Mouse (Mus musculus) limb, embryonic 14.5 days (tissue): ENCODE results near the gene Gm10053. TPM values are rescaled to one million over a fixed set of nuclear protein-coding genes. Genes with fewer than 3 reads are reported as not detected.

Experiments
- ATAC-seq: fragments of 200-750 bp; cut with Nextera tagmentation; 2 replicates; pipeline ENCODE4 v1.8.0; 2017; ENCODE audit warnings: low read depth, moderate number of reproducible peaks, moderate TSS enrichment; ENCODE audit not compliant: low FRiP score
- DNase-seq: peaks from one replicate; pipeline ENCODE4 v3.0.0-alpha.2; 2015; ENCODE audit warnings: low spot score
- H3K27ac ChIP-seq: fragments of 300-500 bp; sonication (generic); replicated peaks from 2 replicates; pipeline ENCODE4 v1.5.1; 2014; ENCODE audit warnings: low read depth, mild to moderate bottlenecking, low read length, moderate library complexity, mixed read lengths
- H3K27me3 ChIP-seq: fragments of 300-500 bp; sonication (generic); 2 replicates; pipeline ENCODE4 v1.6.1; 2014; ENCODE audit warnings: low read length, mixed read lengths; ENCODE audit not compliant: control insufficient read depth, insufficient read depth
- H3K36me3 ChIP-seq: fragments of 300-500 bp; sonication (generic); 2 replicates; pipeline ENCODE4 v1.6.1; 2014; ENCODE audit warnings: mild to moderate bottlenecking, low read length, moderate library complexity, mixed read lengths; ENCODE audit not compliant: control insufficient read depth, insufficient read depth
- H3K4me1 ChIP-seq: fragments of 300-500 bp; sonication (generic); 2 replicates; pipeline ENCODE4 v1.6.1; 2014; ENCODE audit warnings: antibody characterized with exemption, low read length, mixed read lengths; ENCODE audit not compliant: control insufficient read depth, insufficient read depth
- H3K4me2 ChIP-seq: fragments of 300-500 bp; sonication (generic); replicated peaks from 2 replicates; pipeline ENCODE4 v1.6.1; 2014; ENCODE audit warnings: low read depth, mild to moderate bottlenecking, low read length, moderate library complexity; ENCODE audit not compliant: severe bottlenecking
- H3K4me3 ChIP-seq: fragments of 300-500 bp; sonication (generic); replicated peaks from 2 replicates; pipeline ENCODE4 v1.5.1; 2014; ENCODE audit warnings: low read length
- H3K9ac ChIP-seq: fragments of 300-500 bp; sonication (generic); 2 replicates; pipeline ENCODE4 v1.6.1; 2014; ENCODE audit warnings: mild to moderate bottlenecking, low read depth, low read length, moderate library complexity; ENCODE audit not compliant: severe bottlenecking
- H3K9me3 ChIP-seq: fragments of 300-500 bp; sonication (generic); 2 replicates; pipeline ENCODE4 v1.6.1; 2016; ENCODE audit warnings: low read length; ENCODE audit not compliant: control insufficient read depth
- POLR2A ChIP-seq: fragments of 200-500 bp; IDR thresholded peaks from 2 replicates; pipeline ENCODE4 v1.8.0; 2012; ENCODE audit warnings: inconsistent platforms, mild to moderate bottlenecking, moderate library complexity, borderline replicate concordance; ENCODE audit not compliant: insufficient read depth, insufficient read length; ENCODE audit errors: extremely low read depth
- WGBS: fragments of 180-500 bp; shearing (Covaris S2); extraction: QIAGEN DNeasy Blood & Tissue Kit; methylation state at CpG from one replicate; pipeline ENCODE4 v1.1.7; 2014; 5-methylcytosine and 5-hydroxymethylcytosine counted together
- polyA plus RNA-seq, 2 experiments: library from polyadenylated mRNA; depleted of rRNA in 1 of 2; stranded (reverse) in 1 of 2; unstranded in 1 of 2; fragments of >200 nt; fragmentation: Nextera tagmentation in 1 of 2; extraction: Ambion mirVana in 1 of 2; gene quantifications; 2 replicates each; pipeline versions ENCODE4 v1.2.1 to v1.2.3; 2012 to 2014

Gm10053 gene
- polyA plus RNA-seq, 2 experiments, result 50.4 to 204 TPM

DNA sequence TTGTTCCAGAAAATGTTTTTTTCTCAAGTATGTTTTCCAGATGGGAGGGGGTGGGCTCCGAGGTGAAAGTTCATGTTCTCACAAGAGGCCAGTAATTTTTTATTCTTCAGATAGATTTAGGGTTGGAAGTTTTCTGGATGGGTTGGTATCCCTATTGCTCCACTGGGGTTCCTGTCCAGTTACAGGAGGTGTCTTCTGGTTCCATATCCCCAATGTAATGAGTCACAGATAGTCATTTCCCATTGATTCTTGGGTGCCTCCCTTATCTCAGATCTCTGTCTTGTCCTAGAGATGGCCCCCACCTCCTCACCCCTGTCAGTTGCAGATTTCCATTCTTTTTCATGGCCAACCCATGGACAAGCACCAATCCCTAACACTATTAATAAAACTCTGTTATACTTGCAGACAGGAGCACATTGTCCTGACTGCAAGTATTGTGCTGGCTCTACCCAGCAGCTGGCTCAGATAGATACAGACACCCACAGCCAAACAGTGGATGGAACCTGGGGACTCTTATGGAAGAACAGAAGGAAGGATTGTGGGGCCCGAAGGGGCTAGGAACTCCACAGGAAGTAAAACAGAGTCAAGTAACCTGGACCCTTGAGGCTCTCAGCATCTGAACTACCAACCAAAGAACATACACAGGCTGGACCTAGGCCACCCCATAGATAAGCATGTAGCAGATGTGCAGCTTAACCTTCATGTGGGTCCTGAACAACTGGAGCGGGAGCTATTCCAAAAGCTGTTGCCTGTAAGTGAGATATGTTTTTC lies 33.1 kb downstream of the Gm10053 start:
- Histone ChIP-seq H3K4me2 (no peak overlapping the region), H3K9me3 (no peaks in the 10 kb centered on the region), H3K4me1 (no peaks in the 10 kb centered on the region), H3K4me3 (no peak overlapping the region), H3K9ac (no peak overlapping the region), H3K36me3 (no peaks in the 10 kb centered on the region), H3K27ac (no peak overlapping the region), H3K27me3 (peaks cover 10% of the 10 kb centered on the region; the same call in 1 of the 2 replicates)
- no peak for ATAC-seq
- no peak for TF ChIP-seq POLR2A
- WGBS, result 93% methylated on average over 3 of the region's 3 CpGs
- DNase-seq, result no peak

DNA sequence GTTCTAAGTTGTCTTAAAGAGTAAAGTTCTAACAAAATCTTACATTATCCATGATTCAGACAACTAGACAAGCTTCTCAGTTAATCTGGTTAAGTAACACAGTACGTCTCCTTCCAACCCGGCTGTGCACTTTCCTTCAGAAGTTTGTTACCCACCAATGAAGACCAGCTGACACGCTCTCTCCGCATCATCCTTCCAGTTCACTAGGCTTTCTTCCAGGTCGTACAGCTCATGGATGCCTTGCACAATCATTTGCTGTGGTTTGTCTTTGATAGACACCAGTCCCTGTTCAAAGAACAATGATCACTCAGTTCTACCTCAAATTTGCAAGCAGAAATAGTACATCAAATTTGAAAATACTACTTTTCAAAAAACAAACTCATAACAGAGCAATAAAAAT lies 45.4 kb downstream of the Gm10053 start:
- Histone ChIP-seq H3K4me2 (no peak overlapping the region), H3K27ac (no peak overlapping the region), H3K4me3 (no peak overlapping the region), H3K9me3 (no peaks in the 10 kb centered on the region), H3K27me3 (no peaks in the 10 kb centered on the region), H3K9ac (no peak overlapping the region), H3K4me1 (no peaks in the 10 kb centered on the region), H3K36me3 (peaks cover 29% of the 10 kb centered on the region)
- ATAC-seq, result no peak
- no peak for TF ChIP-seq POLR2A
- DNase-seq, result no peak
- 89% methylated on average over 5 of the region's 5 CpGs for WGBS

Other genes with a start within 250 kb of the Gm10053 start
- 0.10 and 0.18 TPM in 2 replicates for gene Tmem252, start 201.7 kb upstream of the Gm10053 start, polyA plus RNA-seq (2012; rRNA removed)
- gene Tmem252, start 201.7 kb upstream of the Gm10053 start, polyA plus RNA-seq (2014; fragmentation: Nextera tagmentation; extraction: Ambion mirVana), result 1.5 and 2.2 TPM in 2 replicates
- gene Pgm5, start 13.8 kb upstream of the Gm10053 start, polyA plus RNA-seq (2012; rRNA removed), result 16.0 and 18.2 TPM in 2 replicates
- gene Pgm5, start 13.8 kb upstream of the Gm10053 start, polyA plus RNA-seq (2014; fragmentation: Nextera tagmentation; extraction: Ambion mirVana), result 2.6 and 2.8 TPM in 2 replicates
- 0.59 and 0.87 TPM in 2 replicates for gene Foxd4, start 25.5 kb downstream of the Gm10053 start, polyA plus RNA-seq (2012; rRNA removed)
- gene Foxd4, start 25.5 kb downstream of the Gm10053 start, polyA plus RNA-seq (2014; fragmentation: Nextera tagmentation; extraction: Ambion mirVana), result 0.10 and 0.51 TPM in 2 replicates
- 7.7 and 12.3 TPM in 2 replicates for gene Cbwd1, start 85.9 kb downstream of the Gm10053 start, polyA plus RNA-seq (2012; rRNA removed)
- gene Cbwd1, start 85.9 kb downstream of the Gm10053 start, polyA plus RNA-seq (2014; fragmentation: Nextera tagmentation; extraction: Ambion mirVana), result 17.6 and 18.8 TPM in 2 replicates
- gene Dock8, start 123.8 kb downstream of the Gm10053 start, polyA plus RNA-seq (2012; rRNA removed), result 4.3 and 4.8 TPM in 2 replicates
- gene Dock8, start 123.8 kb downstream of the Gm10053 start, polyA plus RNA-seq (2014; fragmentation: Nextera tagmentation; extraction: Ambion mirVana), result 4.8 and 8.3 TPM in 2 replicates